Mouse (Mus musculus): ENCODE measurements around the gene Larp4. TPM values are rescaled to one million over a fixed set of nuclear protein-coding genes. Genes with fewer than 3 reads are reported as not detected.

The Larp4 gene
- polyA plus RNA-seq, 1 experiment: 19.6 TPM

DNA sequence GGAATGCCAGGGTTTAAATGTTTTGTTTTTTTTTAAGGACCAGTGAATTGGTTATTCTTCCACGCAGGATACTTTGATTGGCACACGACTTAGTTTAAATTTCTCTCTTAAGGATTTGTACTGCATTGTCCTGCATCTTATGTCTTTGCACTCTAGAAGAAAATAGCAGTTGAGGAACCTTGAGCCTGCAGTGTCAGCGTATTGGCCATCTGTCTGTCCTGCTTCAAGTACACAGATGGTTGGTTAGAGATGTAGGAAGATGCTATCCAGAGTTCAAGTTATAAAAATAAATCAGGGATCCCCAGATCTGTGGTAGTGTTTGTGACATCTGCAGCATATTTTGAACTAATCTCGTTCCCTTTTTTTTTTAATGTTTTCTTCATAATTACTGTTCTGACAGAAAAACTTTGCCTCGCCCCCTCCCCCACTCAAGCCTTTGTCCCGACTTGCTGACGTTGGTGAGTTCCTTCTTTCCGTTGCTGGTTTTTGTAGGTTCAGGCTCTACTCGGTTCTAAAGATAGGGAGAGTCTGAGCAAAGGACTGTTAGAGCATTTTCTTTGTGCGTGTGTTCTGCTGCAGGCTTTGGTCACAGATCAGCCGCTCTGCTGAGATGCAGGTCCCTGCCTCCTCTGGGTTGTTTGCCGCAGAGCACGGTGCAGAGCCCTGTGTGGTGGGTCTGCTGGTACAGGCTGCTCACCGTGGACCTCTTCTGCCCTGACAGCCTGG is 70.8 kb downstream of the Larp4 start:
- H3K79me2 ChIP-seq (ENCODE audit: control insufficient read depth, insufficient read depth): peaks cover 68% of the 10 kb centered on the region
- H3K79me3 ChIP-seq (ENCODE audit: low read depth): peaks cover 21% of the 10 kb centered on the region
- H3K36me3 ChIP-seq (ENCODE audit: control insufficient read depth, insufficient read depth): no peaks in the 10 kb centered on the region
- TF ChIP-seq MYOD1 (IDR thresholded peaks at IDR 0.05; ENCODE audit: control insufficient read depth, insufficient read length, low read depth) (no peak), FOSL1 (IDR thresholded peaks at IDR 0.05; ENCODE audit: insufficient read depth, low read length, poor library complexity, severe bottlenecking) (no peak)
- H3K4me3 ChIP-seq (ENCODE audit: insufficient read depth, poor library complexity, severe bottlenecking): no peak overlapping the region
- H3K27me3 ChIP-seq (ENCODE audit: control insufficient read depth, insufficient read depth, insufficient read length): no peaks in the 10 kb centered on the region
- H3ac ChIP-seq (ENCODE audit: control insufficient read depth, insufficient read length, low read depth): no peak overlapping the region

DNA sequence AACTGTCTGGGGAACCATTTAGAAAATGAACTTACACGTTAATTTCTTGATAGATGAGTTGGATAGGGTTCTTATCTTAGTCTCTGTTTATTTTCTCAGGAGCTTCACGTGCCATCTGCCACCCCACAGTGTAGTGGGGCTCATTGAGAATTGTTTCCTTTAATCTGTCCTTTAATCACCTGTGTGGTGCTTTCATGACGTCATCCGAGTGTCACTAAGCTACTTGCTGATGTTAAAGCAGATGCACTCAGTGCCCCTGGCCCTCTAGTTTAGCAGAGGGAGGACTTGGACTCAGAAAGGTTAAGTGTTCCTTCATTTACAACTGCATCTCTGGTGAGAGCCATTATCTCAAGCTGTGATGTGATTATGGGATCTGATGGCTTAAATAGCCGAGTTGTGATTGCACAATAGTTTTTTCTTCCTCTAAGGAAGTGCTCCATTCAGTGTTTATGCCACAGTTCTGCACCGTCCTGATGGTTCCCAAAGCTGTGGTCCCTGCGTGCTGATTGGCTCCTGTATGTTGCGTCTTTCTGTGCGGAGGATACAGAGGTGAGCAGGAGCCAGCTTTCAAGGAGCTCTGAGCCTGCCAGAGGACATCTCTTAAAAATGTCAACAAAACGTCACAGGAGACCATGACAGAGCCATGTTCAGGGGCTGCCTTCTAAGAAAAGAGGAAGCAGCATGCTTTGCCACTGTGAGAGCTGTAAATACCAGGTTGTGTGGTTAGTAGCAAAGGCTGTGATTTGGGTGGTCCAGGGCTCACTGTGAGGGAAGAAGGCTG is 71.6 kb downstream of the Larp4 start:
- Histone ChIP-seq H3K4me3 (ENCODE audit: insufficient read depth, poor library complexity, severe bottlenecking) (no peak overlapping the region), H3K36me3 (ENCODE audit: control insufficient read depth, insufficient read depth) (no peaks in the 10 kb centered on the region), H3K27me3 (ENCODE audit: control insufficient read depth, insufficient read depth, insufficient read length) (no peaks in the 10 kb centered on the region), H3K79me3 (ENCODE audit: low read depth) (peaks cover 21% of the 10 kb centered on the region), H3K79me2 (ENCODE audit: control insufficient read depth, insufficient read depth) (peaks cover 76% of the 10 kb centered on the region), H3ac (ENCODE audit: control insufficient read depth, insufficient read length, low read depth) (no peak overlapping the region)
- no peak for TF ChIP-seq USF1 (IDR thresholded peaks at IDR 0.05; ENCODE audit: low read depth)
- no peak for TF ChIP-seq MAX (IDR thresholded peaks at IDR 0.05)
- TF ChIP-seq CTCF (IDR thresholded peaks at IDR 0.05; ENCODE audit: control insufficient read depth, insufficient read depth, insufficient read length): no peak
- TF ChIP-seq MYOG (IDR thresholded peaks at IDR 0.05; ENCODE audit: control insufficient read depth, extremely low read depth, insufficient read length): no peak
- peak; percentile 75 for TF ChIP-seq CEBPB (IDR thresholded peaks at IDR 0.05; ENCODE audit: low read depth)
- no peak for TF ChIP-seq FOSL1 (IDR thresholded peaks at IDR 0.05; ENCODE audit: insufficient read depth, low read length, poor library complexity, severe bottlenecking)
- no peak for TF ChIP-seq MYOD1 (IDR thresholded peaks at IDR 0.05; ENCODE audit: control insufficient read depth, insufficient read length, low read depth)

DNA sequence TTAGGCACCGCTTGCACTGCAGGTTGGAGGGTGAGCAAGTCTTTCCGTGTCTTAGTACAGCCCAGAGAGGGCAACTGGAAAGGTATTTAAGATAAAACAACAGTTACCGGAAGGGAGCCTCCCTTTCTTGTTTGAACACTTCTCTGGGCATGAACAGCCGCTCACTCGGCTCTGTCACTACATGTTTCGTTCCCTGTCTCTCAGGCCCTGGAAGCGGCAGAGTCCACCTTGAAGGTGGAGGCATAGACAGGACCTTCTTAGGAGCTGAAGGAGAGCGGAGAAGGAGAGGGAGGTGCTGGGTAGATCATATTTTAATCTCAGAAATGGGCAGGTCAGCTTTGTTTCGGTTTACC is 72.2 kb downstream of the Larp4 start:
- H3K79me2 ChIP-seq (ENCODE audit: control insufficient read depth, insufficient read depth): peaks cover 80% of the 10 kb centered on the region
- TF ChIP-seq USF1 (IDR thresholded peaks at IDR 0.05; ENCODE audit: low read depth) (no peak), CEBPB (IDR thresholded peaks at IDR 0.05; ENCODE audit: low read depth) (no peak), CTCF (IDR thresholded peaks at IDR 0.05; ENCODE audit: control insufficient read depth, insufficient read depth, insufficient read length) (no peak), MAX (IDR thresholded peaks at IDR 0.05) (no peak), MYOD1 (IDR thresholded peaks at IDR 0.05; ENCODE audit: control insufficient read depth, insufficient read length, low read depth) (no peak), MYOG (IDR thresholded peaks at IDR 0.05; ENCODE audit: control insufficient read depth, extremely low read depth, insufficient read length) (no peak), FOSL1 (IDR thresholded peaks at IDR 0.05; ENCODE audit: insufficient read depth, low read length, poor library complexity, severe bottlenecking) (no peak)
- no peak overlapping the region for H3K4me3 ChIP-seq (ENCODE audit: insufficient read depth, poor library complexity, severe bottlenecking)

DNA sequence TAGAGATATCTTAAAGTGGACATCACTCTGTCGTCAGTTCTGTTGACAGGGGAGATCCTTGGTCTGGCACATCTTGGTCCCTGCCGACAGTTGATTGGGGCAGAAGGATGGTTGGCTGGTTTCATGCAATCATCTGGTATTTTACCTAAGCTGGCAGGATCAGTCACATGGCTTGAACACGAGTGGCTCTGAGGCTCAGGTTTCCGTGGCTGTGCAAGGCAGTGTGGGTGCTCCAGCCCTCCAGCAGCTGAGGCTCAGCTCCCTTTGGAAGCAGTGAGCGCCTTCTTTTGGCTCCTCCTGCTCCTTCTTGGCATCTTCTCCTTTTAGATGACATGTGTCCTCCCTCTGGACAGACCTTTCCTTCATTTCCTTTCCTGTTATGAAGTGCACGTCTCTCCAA is 75.7 kb downstream of the Larp4 start:
- Histone ChIP-seq H3K36me3 (ENCODE audit: control insufficient read depth, insufficient read depth) (no peaks in the 10 kb centered on the region), H3ac (ENCODE audit: control insufficient read depth, insufficient read length, low read depth) (no peak overlapping the region), H3K27me3 (ENCODE audit: control insufficient read depth, insufficient read depth, insufficient read length) (no peaks in the 10 kb centered on the region), H3K4me3 (ENCODE audit: insufficient read depth, poor library complexity, severe bottlenecking) (no peak overlapping the region), H3K79me2 (ENCODE audit: control insufficient read depth, insufficient read depth) (peaks cover 87% of the 10 kb centered on the region), H3K79me3 (ENCODE audit: low read depth) (peaks cover 21% of the 10 kb centered on the region)
- TF ChIP-seq CEBPB (IDR thresholded peaks at IDR 0.05; ENCODE audit: low read depth) (no peak), CTCF (IDR thresholded peaks at IDR 0.05; ENCODE audit: control insufficient read depth, insufficient read depth, insufficient read length) (no peak), FOSL1 (IDR thresholded peaks at IDR 0.05; ENCODE audit: insufficient read depth, low read length, poor library complexity, severe bottlenecking) (no peak), MYOD1 (IDR thresholded peaks at IDR 0.05; ENCODE audit: control insufficient read depth, insufficient read length, low read depth) (no peak), MAX (IDR thresholded peaks at IDR 0.05) (no peak), USF1 (IDR thresholded peaks at IDR 0.05; ENCODE audit: low read depth) (no peak)

More for the DNA sequence above, 72.2 kb downstream of the Larp4 start:
- peaks cover 21% of the 10 kb centered on the region for H3K79me3 ChIP-seq (ENCODE audit: low read depth)
- H3K27me3 ChIP-seq (ENCODE audit: control insufficient read depth, insufficient read depth, insufficient read length): no peaks in the 10 kb centered on the region
- no peaks in the 10 kb centered on the region for H3K36me3 ChIP-seq (ENCODE audit: control insufficient read depth, insufficient read depth)
- no peak overlapping the region for H3ac ChIP-seq (ENCODE audit: control insufficient read depth, insufficient read length, low read depth)

DNA sequence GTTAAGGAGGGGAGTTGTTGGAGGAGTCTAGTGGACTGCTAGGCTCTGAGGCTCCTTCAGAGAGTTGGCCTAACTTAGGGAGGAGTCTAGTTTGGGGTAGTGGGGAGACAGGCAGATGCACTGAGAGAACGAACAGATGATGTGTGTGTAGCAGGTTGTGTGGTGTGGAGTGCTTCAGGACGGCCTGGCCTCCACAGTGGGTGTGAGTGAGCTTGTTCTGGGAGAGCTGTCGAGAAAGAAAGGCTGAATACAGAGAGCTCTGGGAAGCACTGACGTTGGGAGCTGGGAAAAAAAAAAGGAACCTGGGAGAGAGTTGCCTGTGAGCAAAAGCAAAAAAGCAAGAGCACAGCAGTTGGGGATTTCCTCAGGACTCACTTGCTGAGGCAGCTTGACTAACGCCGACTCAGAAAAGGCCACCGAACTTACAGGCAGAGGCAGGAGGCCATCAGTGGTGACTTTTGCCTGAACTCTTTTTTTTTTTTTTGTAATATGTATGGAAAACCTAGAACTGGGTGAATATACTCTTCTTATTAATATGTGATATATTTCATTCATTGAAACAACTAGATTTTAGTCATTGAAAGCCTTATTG is 79.7 kb downstream of the Larp4 start:
- TF ChIP-seq CTCF (IDR thresholded peaks at IDR 0.05; ENCODE audit: control insufficient read depth, insufficient read depth, insufficient read length) (no peak), MAX (IDR thresholded peaks at IDR 0.05) (no peak), MYOD1 (IDR thresholded peaks at IDR 0.05; ENCODE audit: control insufficient read depth, insufficient read length, low read depth) (no peak), USF1 (IDR thresholded peaks at IDR 0.05; ENCODE audit: low read depth) (no peak), MYOG (IDR thresholded peaks at IDR 0.05; ENCODE audit: control insufficient read depth, extremely low read depth, insufficient read length) (no peak), CEBPB (IDR thresholded peaks at IDR 0.05; ENCODE audit: low read depth) (no peak), FOSL1 (IDR thresholded peaks at IDR 0.05; ENCODE audit: insufficient read depth, low read length, poor library complexity, severe bottlenecking) (no peak)
- Histone ChIP-seq H3K4me3 (ENCODE audit: insufficient read depth, poor library complexity, severe bottlenecking) (no peak overlapping the region), H3ac (ENCODE audit: control insufficient read depth, insufficient read length, low read depth) (no peak overlapping the region), H3K36me3 (ENCODE audit: control insufficient read depth, insufficient read depth) (no peaks in the 10 kb centered on the region), H3K79me3 (ENCODE audit: low read depth) (peaks cover 15% of the 10 kb centered on the region), H3K79me2 (ENCODE audit: control insufficient read depth, insufficient read depth) (peaks cover 69% of the 10 kb centered on the region), H3K27me3 (ENCODE audit: control insufficient read depth, insufficient read depth, insufficient read length) (no peaks in the 10 kb centered on the region)

Measured in C2C12 (cell line).